Mouse (Mus musculus) lung, postnatal 36 days (tissue): Measurements from ENCODE around the gene Adgrl3.

Source experiments
- DNase-seq: peaks from one replicate; pipeline ENCODE4 v3.0.0; 2022; ENCODE audit warnings: mixed read lengths

Gene Adgrl3

GRCm38 (mm10) chr5:81077031-81077430, 57.1 kb downstream of the Adgrl3 start:
- DNase-seq = no peak

- no peak for DNase-seq
Observed at GRCm38 (mm10) chr5:81077990-81078389, 58.1 kb downstream of the Adgrl3 start.

GRCm38 (mm10) chr5:81083698-81084360, 63.9 kb downstream of the Adgrl3 start:
- no peak for DNase-seq

- no peak for DNase-seq
Observed at GRCm38 (mm10) chr5:81085152-81085551, 65.2 kb downstream of the Adgrl3 start.

- no peak for DNase-seq
Observed at GRCm38 (mm10) chr5:81088667-81089066, 68.7 kb downstream of the Adgrl3 start.

GRCm38 (mm10) chr5:81094618-81095017, 74.7 kb downstream of the Adgrl3 start:
- no peak for DNase-seq

GRCm38 (mm10) chr5:81097131-81097530, 77.2 kb downstream of the Adgrl3 start:
- DNase-seq = no peak

- peak; percentile 10 for DNase-seq
Observed at GRCm38 (mm10) chr5:81107431-81107830, 87.5 kb downstream of the Adgrl3 start.

- no peak for DNase-seq
Observed at GRCm38 (mm10) chr5:81124483-81124882, 104.5 kb downstream of the Adgrl3 start.

- no peak for DNase-seq
Observed at GRCm38 (mm10) chr5:81127639-81128038, 107.7 kb downstream of the Adgrl3 start.

- DNase-seq = no peak
Observed at GRCm38 (mm10) chr5:81136394-81136793, 116.5 kb downstream of the Adgrl3 start.

- DNase-seq = no peak
Observed at GRCm38 (mm10) chr5:81155791-81156190, 135.9 kb downstream of the Adgrl3 start.

GRCm38 (mm10) chr5:81156281-81156680, 136.3 kb downstream of the Adgrl3 start:
- no peak for DNase-seq

- DNase-seq = no peak
Observed at GRCm38 (mm10) chr5:81156796-81157195, 136.9 kb downstream of the Adgrl3 start.

GRCm38 (mm10) chr5:81159013-81159412, 139.1 kb downstream of the Adgrl3 start:
- no peak for DNase-seq

GRCm38 (mm10) chr5:81160431-81160830, 140.5 kb downstream of the Adgrl3 start:
- DNase-seq = no peak

- peak; percentile 14 for DNase-seq
Observed at GRCm38 (mm10) chr5:81188871-81189485, 169.0 kb downstream of the Adgrl3 start.

GRCm38 (mm10) chr5:81200354-81200753, 180.4 kb downstream of the Adgrl3 start:
- no peak for DNase-seq

- DNase-seq = no peak
Observed at GRCm38 (mm10) chr5:81201885-81202284, 181.9 kb downstream of the Adgrl3 start.

- no peak for DNase-seq
Observed at GRCm38 (mm10) chr5:81218500-81219057, 198.6 kb downstream of the Adgrl3 start.

- no peak for DNase-seq
Observed at GRCm38 (mm10) chr5:81224465-81224864, 204.5 kb downstream of the Adgrl3 start.

GRCm38 (mm10) chr5:81225486-81225885, 205.5 kb downstream of the Adgrl3 start:
- no peak for DNase-seq

- DNase-seq = no peak
Observed at GRCm38 (mm10) chr5:81227256-81227655, 207.3 kb downstream of the Adgrl3 start.

GRCm38 (mm10) chr5:81248724-81249123, 228.8 kb downstream of the Adgrl3 start:
- no peak for DNase-seq
